Comparison of ENCODE assay signal across 8 mouse cellular contexts in genomic region chr7:141562852-141563427, GRCm38 (mm10). TPM values are rescaled to one million over a fixed set of nuclear protein-coding genes. Genes with fewer than 3 reads are reported as not detected.
DNase-seq lines count a peak whose midpoint lies in the region; ATAC-seq lines count a peak whose summit lies in the region.

No protein-coding gene starts in this region.

- 1% methylated on average over 21 of the region's 21 CpGs for WGBS in midbrain, embryonic 13.5 days
- under 1% methylated on average over 21 of the region's 21 CpGs for WGBS in stomach, embryonic 14.5 days

- peak overlapping the region; percentile 96 for H3K9ac ChIP-seq in midbrain, embryonic 13.5 days (replicated peaks)
- H3K9ac ChIP-seq in stomach, embryonic 14.5 days (replicated peaks; ENCODE audit: low read depth, low read length): peak overlapping the region; percentile 93

- peak overlapping the region; percentile 74 for H3K4me2 ChIP-seq in midbrain, embryonic 13.5 days (replicated peaks)
- peak overlapping the region; percentile 72 for H3K4me2 ChIP-seq in stomach, embryonic 14.5 days (replicated peaks; ENCODE audit: low read depth, low read length)

- ATAC-seq in inflammation-experienced regulatory T-cells, adult 6 months: peak; percentile 20
- peak; percentile 34; the same call in 1 of the 2 replicates for ATAC-seq in midbrain, embryonic 13.5 days
- peak; percentile 12; the same call in 1 of the 2 replicates for ATAC-seq in stomach, embryonic 14.5 days (ENCODE audit: insufficient number of reproducible peaks, insufficient read depth, low FRiP score, low read depth)

- peak; percentile 48 to 52 for DNase-seq in lung, adult 18-20 months
- DNase-seq in lung, postnatal 25 days (ENCODE audit: low spot score): no peak
- peak; percentile 68 for DNase-seq in embryo, embryonic 10 days (ENCODE audit: low spot score)
- peak; percentile 40 for DNase-seq in gastrocnemius, postnatal 14 days
- DNase-seq in left cerebral cortex, postnatal 36 days (ENCODE audit: low spot score in 2 of 2): peak; percentile 47 to 52

- peaks cover 3% of the 10 kb centered on the region; the same call in 1 of the 2 replicates for H3K36me3 ChIP-seq in midbrain, embryonic 13.5 days
- no peaks in the 10 kb centered on the region for H3K36me3 ChIP-seq in stomach, embryonic 14.5 days (ENCODE audit: control insufficient read depth, insufficient read depth, low read length)

- no peaks in the 10 kb centered on the region for H3K9me3 ChIP-seq in midbrain, embryonic 13.5 days
- no peaks in the 10 kb centered on the region for H3K9me3 ChIP-seq in stomach, embryonic 14.5 days (ENCODE audit: control insufficient read depth, low read depth, low read length)

- H3K27me3 ChIP-seq in midbrain, embryonic 13.5 days: 0 out of 2 replicates have a peak, but pooled peaks cover 2% of the 10 kb centered on the region
- H3K27me3 ChIP-seq in stomach, embryonic 14.5 days (ENCODE audit: control insufficient read depth, insufficient read depth, low read length): no peaks in the 10 kb centered on the region

- intact Hi-C loops in gastrocnemius, postnatal 14 days (cut with DNase I; ENCODE audit: low total_unique reads): no loop called here
- intact Hi-C loops in left cerebral cortex, postnatal 36 days (cut with DNase I): loop anchor here (1.0 to 5.0 kb wide), 2 partner anchors 24 to 44 kb away; partner anchors contain the start of gene Chid1

- peak overlapping the region; percentile 91 for H3K27ac ChIP-seq in midbrain, embryonic 13.5 days
- H3K27ac ChIP-seq in stomach, embryonic 14.5 days (ENCODE audit: low read length): peak overlapping the region; percentile 78; the same call in 1 of the 2 replicates

- H3K4me1 ChIP-seq in midbrain, embryonic 13.5 days (replicated peaks): peaks cover 39% of the 10 kb centered on the region
- H3K4me1 ChIP-seq in stomach, embryonic 14.5 days (ENCODE audit: control insufficient read depth, insufficient read depth, low read length): peaks cover 16% of the 10 kb centered on the region; the same call in 1 of the 2 replicates

- peak overlapping the region; percentile 91 for H3K4me3 ChIP-seq in midbrain, embryonic 13.5 days (replicated peaks)
- peak overlapping the region; percentile 95 for H3K4me3 ChIP-seq in stomach, embryonic 14.5 days (ENCODE audit: low read depth, low read length)

RNA-seq across cellular contexts. Expression of gene Ap2a2, which starts 1.0 kb away (rescaled TPM):
- 10 to 100 TPM; 37.2 to 41.6 TPM for total RNA-seq in gastrocnemius, postnatal 14 days (2021)
- 10 to 100 TPM; 12.5 to 16.5 (median 13.6) TPM for polyA plus RNA-seq in inflammation-experienced regulatory T-cells, adult 6 months (2017; shearing (Covaris generic))
- 100 to 1,000 TPM; 199 to 214 TPM for total RNA-seq in left cerebral cortex, postnatal 36 days (2021)
- 103 and 107 TPM in 2 replicates for polyA plus RNA-seq in midbrain, embryonic 13.5 days (2015; fragmentation: Nextera tagmentation; extraction: Ambion mirVana)
- polyA plus RNA-seq in stomach, embryonic 14.5 days (2014; fragmentation: Nextera tagmentation; extraction: Ambion mirVana): 70.4 and 71.8 TPM in 2 replicates

RNA-seq across cellular contexts. Expression of gene Chid1, which starts 23.3 kb away (rescaled TPM):
- 10 to 100 TPM; 19.5 to 23.0 TPM for total RNA-seq in gastrocnemius, postnatal 14 days (2021)
- 10 to 100 TPM; 13.2 to 23.6 (median 14.6) TPM for polyA plus RNA-seq in inflammation-experienced regulatory T-cells, adult 6 months (2017; shearing (Covaris generic))
- total RNA-seq in left cerebral cortex, postnatal 36 days (2021): 10 to 100 TPM; 67.2 to 68.4 TPM
- 31.7 and 35.5 TPM in 2 replicates for polyA plus RNA-seq in midbrain, embryonic 13.5 days (2015; fragmentation: Nextera tagmentation; extraction: Ambion mirVana)
- 37.4 and 38.3 TPM in 2 replicates for polyA plus RNA-seq in stomach, embryonic 14.5 days (2014; fragmentation: Nextera tagmentation; extraction: Ambion mirVana)
